Mouse (Mus musculus) midbrain, embryonic 14.5 days (tissue): ENCODE measurements around the gene Olfr1208. TPM values are rescaled to one million over a fixed set of nuclear protein-coding genes. Genes with fewer than 3 reads are reported as not detected.

Experiments used
- ATAC-seq: fragments of 200-750 bp; cut with Nextera tagmentation; 2 replicates; pipeline ENCODE4 v1.8.0; 2017; ENCODE audit warnings: moderate number of reproducible peaks, moderate library complexity; ENCODE audit not compliant: low FRiP score, low TSS enrichment
- DNase-seq: peaks from one replicate; pipeline ENCODE4 v3.0.0-alpha.2; 2015
- H3K27ac ChIP-seq: fragments of 300-500 bp; sonication (generic); replicated peaks from 2 replicates; pipeline ENCODE4 v1.5.1; 2014; ENCODE audit warnings: mild to moderate bottlenecking, low read depth, low read length, moderate library complexity
- H3K27me3 ChIP-seq: fragments of 300-500 bp; sonication (generic); 2 replicates; pipeline ENCODE4 v1.6.1; 2014; ENCODE audit warnings: low read length, control low read depth, mixed read lengths; ENCODE audit not compliant: control insufficient read depth, insufficient read depth
- H3K36me3 ChIP-seq: fragments of 300-500 bp; sonication (generic); 2 replicates; pipeline ENCODE4 v1.6.1; 2014; ENCODE audit warnings: low read length, control low read depth; ENCODE audit not compliant: control insufficient read depth, insufficient read depth
- H3K4me1 ChIP-seq: fragments of 300-500 bp; sonication (generic); 2 replicates; pipeline ENCODE4 v1.6.1; 2014; ENCODE audit warnings: mild to moderate bottlenecking, antibody characterized with exemption, low read length, control low read depth; ENCODE audit not compliant: control insufficient read depth, insufficient read depth
- H3K4me2 ChIP-seq: fragments of 300-500 bp; sonication (generic); 2 replicates; pipeline ENCODE4 v1.6.1; 2014; ENCODE audit warnings: mild to moderate bottlenecking, low read length, moderate library complexity
- H3K4me3 ChIP-seq: fragments of 300-500 bp; sonication (generic); replicated peaks from 2 replicates; pipeline ENCODE4 v1.5.1; 2014; ENCODE audit warnings: low read depth, low read length
- H3K9ac ChIP-seq: fragments of 300-500 bp; sonication (generic); replicated peaks from 2 replicates; pipeline ENCODE4 v1.6.1; 2014; ENCODE audit warnings: mild to moderate bottlenecking, low read length, moderate library complexity
- H3K9me3 ChIP-seq: fragments of 300-500 bp; sonication (generic); 2 replicates; pipeline ENCODE4 v1.6.1; 2016; ENCODE audit warnings: low read length, control low read depth, mixed read lengths; ENCODE audit not compliant: control insufficient read depth
- WGBS: fragments of 180-500 bp; shearing (Covaris S2); extraction: QIAGEN DNeasy Blood & Tissue Kit; methylation state at CpG from one replicate; pipeline ENCODE4 v1.1.7; 2014; 5-methylcytosine and 5-hydroxymethylcytosine counted together
- polyA plus RNA-seq: library from polyadenylated mRNA; unstranded; fragments of >200 nt; fragmentation: Nextera tagmentation; extraction: Ambion mirVana; gene quantifications from 2 replicates; pipeline ENCODE4 v1.2.1, GENCODE M21; 2014

The Olfr1208 gene
- polyA plus RNA-seq: not detected in 2 replicates

GRCm38 (mm10) chr2:88902211-88902610, at the start of gene Olfr1208:
Gene Olfr1208 (minus strand): TSS chr2:88902311.
- no peak within 1 kb of the TSS for H3K27ac ChIP-seq

GRCm38 (mm10) chr2:88938011-88938410, 35.9 kb upstream of the Olfr1208 start, which contains the start of gene Olfr1211:
Gene Olfr1211 (minus strand): TSS chr2:88938111.
- Histone ChIP-seq H3K4me3 (no peak within 1 kb of the TSS), H3K36me3 (no peaks in the 10 kb centered on the region), H3K9ac (no peak within 1 kb of the TSS), H3K27ac (no peak within 1 kb of the TSS), H3K4me1 (no peaks in the 10 kb centered on the region), H3K4me2 (no peak within 1 kb of the TSS), H3K27me3 (no peaks in the 10 kb centered on the region), H3K9me3 (no peaks in the 10 kb centered on the region)
- ATAC-seq (no peak), DNase-seq (no peak)
- WGBS: 91% methylated on average over 1 of the region's 1 CpGs

More at GRCm38 (mm10) chr2:88902211-88902610, at the start of gene Olfr1208:
- Histone ChIP-seq H3K36me3 (no peaks in the 10 kb centered on the region), H3K4me3 (no peak within 1 kb of the TSS), H3K27me3 (no peaks in the 10 kb centered on the region), H3K4me2 (no peak within 1 kb of the TSS), H3K9ac (no peak within 1 kb of the TSS), H3K9me3 (no peaks in the 10 kb centered on the region), H3K4me1 (no peaks in the 10 kb centered on the region)
- ATAC-seq (no peak), DNase-seq (no peak)

- no peaks in the 10 kb centered on the region for H3K36me3 ChIP-seq
- ATAC-seq (no peak), DNase-seq (no peak)
- no peak within 1 kb of the TSS for H3K4me2 ChIP-seq
- no peak within 1 kb of the TSS for H3K9ac ChIP-seq
- no peaks in the 10 kb centered on the region for H3K4me1 ChIP-seq
- H3K27ac ChIP-seq: no peak within 1 kb of the TSS
- WGBS: 90% methylated on average over 3 of the region's 3 CpGs
- no peaks in the 10 kb centered on the region for H3K9me3 ChIP-seq
- H3K4me3 ChIP-seq: no peak within 1 kb of the TSS
- no peaks in the 10 kb centered on the region for H3K27me3 ChIP-seq
These were observed 12.9 kb upstream of the Olfr1208 start, which contains the start of gene Olfr1209 for GRCm38 (mm10) chr2:88915057-88915456. Gene Olfr1209 (minus strand): TSS chr2:88915157.

- ATAC-seq (no peak), DNase-seq (no peak)
- H3K4me1 ChIP-seq: no peaks in the 10 kb centered on the region
- no peak within 1 kb of the TSS for H3K4me2 ChIP-seq
- WGBS: 88% methylated on average over 2 of the region's 2 CpGs
- no peak within 1 kb of the TSS for H3K27ac ChIP-seq
- no peaks in the 10 kb centered on the region for H3K27me3 ChIP-seq
- H3K4me3 ChIP-seq: no peak within 1 kb of the TSS
- H3K9me3 ChIP-seq: no peaks in the 10 kb centered on the region
- H3K9ac ChIP-seq: no peak within 1 kb of the TSS
- H3K36me3 ChIP-seq: no peaks in the 10 kb centered on the region
These were observed 39.2 kb downstream of the Olfr1208 start, which contains the start of gene Olfr1206 for GRCm38 (mm10) chr2:88862931-88863330. Gene Olfr1206 (plus strand): TSS chr2:88863231.

- WGBS: 88% methylated on average over 1 of the region's 1 CpGs
- DNase-seq: no peak
- H3K9ac ChIP-seq: no peak within 1 kb of the TSS
- H3K4me1 ChIP-seq: no peaks in the 10 kb centered on the region
- H3K9me3 ChIP-seq: no peaks in the 10 kb centered on the region
- H3K4me3 ChIP-seq: no peak within 1 kb of the TSS
- H3K27ac ChIP-seq: no peak within 1 kb of the TSS
- no peaks in the 10 kb centered on the region for H3K27me3 ChIP-seq
- H3K36me3 ChIP-seq: no peaks in the 10 kb centered on the region
- no peak within 1 kb of the TSS for H3K4me2 ChIP-seq
- no peak for ATAC-seq
These were observed 53.1 kb downstream of the Olfr1208 start, which contains the start of gene Olfr1204 for GRCm38 (mm10) chr2:88848992-88849391. Gene Olfr1204 (plus strand): TSS chr2:88849292.

Other genes starting within 250 kb of the Olfr1208 start
- not detected in 2 replicates for gene Olfr1193, start 226.7 kb downstream of the Olfr1208 start, polyA plus RNA-seq
- gene Olfr1195, start 213.1 kb downstream of the Olfr1208 start, polyA plus RNA-seq: not detected in 2 replicates
- gene Olfr1196, start 197.7 kb downstream of the Olfr1208 start, polyA plus RNA-seq: not detected in 2 replicates
- not detected in 2 replicates for gene Olfr1197, start 169.9 kb downstream of the Olfr1208 start, polyA plus RNA-seq
- gene Olfr1198, start 150.9 kb downstream of the Olfr1208 start, polyA plus RNA-seq: not detected in 2 replicates
- gene Olfr1199, start 141.8 kb downstream of the Olfr1208 start, polyA plus RNA-seq: not detected in 2 replicates
- not detected in 2 replicates for gene Olfr1200, start 131.8 kb downstream of the Olfr1208 start, polyA plus RNA-seq
- gene Olfr1201, start 109.3 kb downstream of the Olfr1208 start, polyA plus RNA-seq: not detected in 2 replicates
- gene Olfr1202, start 87.8 kb downstream of the Olfr1208 start, polyA plus RNA-seq: not detected in 2 replicates
- not detected in 2 replicates for gene Olfr1205, start 72.6 kb downstream of the Olfr1208 start, polyA plus RNA-seq
- gene Olfr1204, start 53.0 kb downstream of the Olfr1208 start, polyA plus RNA-seq: not detected in 2 replicates
- not detected in 2 replicates for gene Olfr1206, start 39.1 kb downstream of the Olfr1208 start, polyA plus RNA-seq
- not detected in 2 replicates for gene Olfr1209, start 12.8 kb upstream of the Olfr1208 start, polyA plus RNA-seq
- gene Olfr1211, start 35.8 kb upstream of the Olfr1208 start, polyA plus RNA-seq: not detected in 2 replicates
- gene Olfr1212, start 51.7 kb upstream of the Olfr1208 start, polyA plus RNA-seq: not detected in 2 replicates
- gene Gm13762, start 78.0 kb upstream of the Olfr1208 start, polyA plus RNA-seq: not detected in 2 replicates
- gene Olfr1214, start 90.3 kb upstream of the Olfr1208 start, polyA plus RNA-seq: not detected in 2 replicates
- not detected in 2 replicates for gene Olfr1215, start 104.7 kb upstream of the Olfr1208 start, polyA plus RNA-seq
- gene Olfr1216, start 116.0 kb upstream of the Olfr1208 start, polyA plus RNA-seq: not detected in 2 replicates
- not detected in 2 replicates for gene Olfr1217, start 129.8 kb upstream of the Olfr1208 start, polyA plus RNA-seq
- not detected in 2 replicates for gene Olfr1218, start 158.9 kb upstream of the Olfr1208 start, polyA plus RNA-seq
- gene Olfr1219, start 181.2 kb upstream of the Olfr1208 start, polyA plus RNA-seq: not detected in 2 replicates
- not detected in 2 replicates for gene Olfr1220, start 204.5 kb upstream of the Olfr1208 start, polyA plus RNA-seq
- not detected in 2 replicates for gene Olfr1221, start 215.0 kb upstream of the Olfr1208 start, polyA plus RNA-seq
- gene Olfr1222, start 230.7 kb upstream of the Olfr1208 start, polyA plus RNA-seq: not detected in 2 replicates
- gene Olfr1223, start 249.2 kb upstream of the Olfr1208 start, polyA plus RNA-seq: not detected in 2 replicates